Comparison of ENCODE assay signal across 9 mouse cellular contexts in genomic region chr12:21260494-21261256, GRCm38 (mm10). TPM values are rescaled to one million over a fixed set of nuclear protein-coding genes. Genes with fewer than 3 reads are reported as not detected.
DNase-seq lines count a peak whose midpoint lies in the region; ATAC-seq and TF ChIP-seq lines count a peak whose summit lies in the region.
"Had no signal": no experiment of that assay in that cellular context is flagged by ENCODE, and none has a peak within 500 bp of the region (broad histone marks: within the 10 kb centered on the region; RNA-seq: fewer than 3 reads in every experiment).

No protein-coding gene starts in this region.

- TF ChIP-seq EP300 in liver, postnatal 0 days (IDR thresholded peaks at IDR 0.05; ENCODE audit: low read depth) = no peak

- H3K4me1 ChIP-seq in intestine, embryonic 15.5 days (replicated peaks) = peaks cover 4% of the 10 kb centered on the region; the same call in 1 of the 2 replicates
- peaks cover 7% of the 10 kb centered on the region; the same call in 1 of the 2 replicates for H3K4me1 ChIP-seq in intestine, embryonic 16.5 days (ENCODE audit: control insufficient read depth, insufficient read depth, low read length)
- H3K4me1 ChIP-seq in liver, postnatal 0 days (ENCODE audit: insufficient read depth) = peaks cover 11% of the 10 kb centered on the region
- H3K4me1 ChIP-seq: midbrain, embryonic 10.5 days had no signal

- H3K9me3 ChIP-seq in intestine, embryonic 15.5 days = no peaks in the 10 kb centered on the region
- H3K9me3 ChIP-seq in intestine, embryonic 16.5 days (ENCODE audit: control insufficient read depth, low read length) = no peaks in the 10 kb centered on the region
- no peaks in the 10 kb centered on the region for H3K9me3 ChIP-seq in liver, postnatal 0 days (ENCODE audit: low read length)
- H3K9me3 ChIP-seq: midbrain, embryonic 10.5 days had no signal

- H3K4me2 ChIP-seq in intestine, embryonic 15.5 days (replicated peaks) = no peak overlapping the region
- H3K4me2 ChIP-seq in intestine, embryonic 16.5 days (ENCODE audit: low read depth, low read length) = no peak overlapping the region
- no peak overlapping the region for H3K4me2 ChIP-seq in liver, postnatal 0 days (ENCODE audit: low read depth, low read length)

- peaks cover 12% of the 10 kb centered on the region for H3K36me3 ChIP-seq in intestine, embryonic 15.5 days
- H3K36me3 ChIP-seq in intestine, embryonic 16.5 days (ENCODE audit: control insufficient read depth, insufficient read depth, low read length) = peaks cover 8% of the 10 kb centered on the region
- peaks cover 5% of the 10 kb centered on the region; the same call in 1 of the 2 replicates for H3K36me3 ChIP-seq in liver, postnatal 0 days (replicated peaks; ENCODE audit: insufficient read depth, low read length)

- no peak overlapping the region for H3K4me3 ChIP-seq in intestine, embryonic 15.5 days (replicated peaks)
- H3K4me3 ChIP-seq in intestine, embryonic 16.5 days (ENCODE audit: low read length) = no peak overlapping the region
- no peak overlapping the region for H3K4me3 ChIP-seq in liver, postnatal 0 days (ENCODE audit: low read depth, low read length)
- H3K4me3 ChIP-seq: midbrain, embryonic 10.5 days had no signal

- H3K9ac ChIP-seq in intestine, embryonic 15.5 days = no peak overlapping the region
- H3K9ac ChIP-seq in intestine, embryonic 16.5 days (ENCODE audit: low read depth, low read length) = no peak overlapping the region
- H3K9ac ChIP-seq in liver, postnatal 0 days (replicated peaks) = no peak overlapping the region

- 90% methylated on average over 6 of the region's 6 CpGs for WGBS in intestine, embryonic 15.5 days
- WGBS in intestine, embryonic 16.5 days = 96% methylated on average over 6 of the region's 6 CpGs
- 87% methylated on average over 6 of the region's 6 CpGs for WGBS in liver, postnatal 0 days (ENCODE audit: insufficient replicate concordance)

- TF ChIP-seq CTCF in liver, postnatal 0 days (IDR thresholded peaks at IDR 0.05; ENCODE audit: low read depth) = peak; percentile 56

- H3K27me3 ChIP-seq in intestine, embryonic 15.5 days (replicated peaks) = no peaks in the 10 kb centered on the region
- no peaks in the 10 kb centered on the region for H3K27me3 ChIP-seq in intestine, embryonic 16.5 days (replicated peaks; ENCODE audit: control insufficient read depth, insufficient read depth, low read length)
- no peaks in the 10 kb centered on the region for H3K27me3 ChIP-seq in liver, postnatal 0 days (ENCODE audit: insufficient read depth, low read length)

- 0 out of 2 replicates have a peak, but pooled peaks have one; percentile 37 for ATAC-seq in intestine, embryonic 15.5 days
- ATAC-seq in intestine, embryonic 16.5 days = no peak
- 0 out of 2 replicates have a peak, but pooled peaks have one; percentile 28 for ATAC-seq in liver, postnatal 0 days

- no peak overlapping the region for H3K27ac ChIP-seq in intestine, embryonic 15.5 days
- H3K27ac ChIP-seq in intestine, embryonic 16.5 days (ENCODE audit: low read length) = no peak overlapping the region
- H3K27ac ChIP-seq in liver, postnatal 0 days (ENCODE audit: low read depth) = no peak overlapping the region
- H3K27ac ChIP-seq: midbrain, embryonic 10.5 days had no signal

- DNase-seq in 416B (ENCODE audit: low read depth) (peak; percentile 52), ES-CJ7 (ENCODE audit: low read depth, low spot score) (peak; percentile 9)
- DNase-seq in liver, postnatal 0 days = no peak
- DNase-seq in spleen, postnatal 4 days (ENCODE audit: low spot score in 2 of 2) = no peak
- no peak for DNase-seq in gastrocnemius, postnatal 4 days (ENCODE audit: low spot score in 2 of 2)
- DNase-seq in urinary bladder, adult 18-20 months (ENCODE audit: low spot score in 2 of 2) = no peak

RNA-seq across cellular contexts. Expression of gene Cpsf3, which starts 24.5 kb away (rescaled TPM):
- polyA plus RNA-seq in intestine, embryonic 15.5 days (2015; fragmentation: Nextera tagmentation; extraction: Ambion mirVana) = 106 and 107 TPM in 2 replicates
- 94.2 and 105 TPM in 2 replicates for polyA plus RNA-seq in intestine, embryonic 16.5 days (2015; fragmentation: Nextera tagmentation; extraction: Ambion mirVana)
- polyA plus RNA-seq in liver, postnatal 0 days (2015; fragmentation: Nextera tagmentation; extraction: Ambion mirVana) = 30.3 and 33.1 TPM in 2 replicates
- 10 to 100 TPM; 38.9 to 43.3 TPM for total RNA-seq in gastrocnemius, postnatal 4 days (2021)

RNA-seq across cellular contexts. Expression of gene Itgb1bp1, which starts 25.4 kb away (rescaled TPM):
- 37.6 and 46.1 TPM in 2 replicates for polyA plus RNA-seq in intestine, embryonic 15.5 days (2015; fragmentation: Nextera tagmentation; extraction: Ambion mirVana)
- 40.1 and 42.5 TPM in 2 replicates for polyA plus RNA-seq in intestine, embryonic 16.5 days (2015; fragmentation: Nextera tagmentation; extraction: Ambion mirVana)
- polyA plus RNA-seq in liver, postnatal 0 days (2015; fragmentation: Nextera tagmentation; extraction: Ambion mirVana) = 18.9 and 19.5 TPM in 2 replicates
- 10 to 100 TPM; 37.0 to 37.3 TPM for total RNA-seq in gastrocnemius, postnatal 4 days (2021)

RNA-seq across cellular contexts. Expression of gene Iah1, which starts 55.5 kb away (rescaled TPM):
- 58.8 and 63.7 TPM in 2 replicates for polyA plus RNA-seq in intestine, embryonic 15.5 days (2015; fragmentation: Nextera tagmentation; extraction: Ambion mirVana)
- polyA plus RNA-seq in intestine, embryonic 16.5 days (2015; fragmentation: Nextera tagmentation; extraction: Ambion mirVana) = 82.5 and 92.3 TPM in 2 replicates
- 64.7 and 65.3 TPM in 2 replicates for polyA plus RNA-seq in liver, postnatal 0 days (2015; fragmentation: Nextera tagmentation; extraction: Ambion mirVana)
- 10 to 100 TPM; 14.6 to 17.2 TPM for total RNA-seq in gastrocnemius, postnatal 4 days (2021)

Comparison
In these comparisons a context has a peak if more than half of its experiments do, and no peak if none do; other contexts are left out.
1. DNase-seq: peak in 416B (single experiment) and ES-CJ7 (single experiment); none in liver, postnatal 0 days (single experiment), spleen, postnatal 4 days (0 of 2), gastrocnemius, postnatal 4 days (0 of 2) and urinary bladder, adult 18-20 months (0 of 2).